Mouse (Mus musculus): Measurements from ENCODE around the gene Plk3.

DNA sequence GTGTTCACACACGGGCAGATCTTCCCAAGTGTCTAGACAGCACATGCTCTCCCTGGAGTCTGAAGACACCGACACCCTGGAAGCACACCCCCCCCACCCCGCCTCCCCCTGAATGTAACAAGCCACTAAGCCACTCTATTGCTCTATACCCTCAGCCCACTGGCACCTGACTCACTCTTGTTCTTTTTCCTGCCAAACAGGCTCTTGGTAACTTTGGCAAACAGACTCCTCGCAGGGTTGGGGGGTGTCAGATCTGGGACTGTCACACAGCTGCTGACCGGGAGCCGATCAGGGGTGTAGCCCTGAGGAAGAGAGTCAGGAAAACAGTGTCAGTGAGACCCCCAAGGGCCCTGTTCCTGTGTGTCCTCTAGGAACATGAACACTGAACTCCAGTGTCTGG lies 2.6 kb downstream of the Plk3 start:
- TF ChIP-seq CTCF (IDR thresholded peaks at IDR 0.05; ENCODE audit: low read depth) (no peak), EP300 (IDR thresholded peaks at IDR 0.05; ENCODE audit: low read depth) (no peak)
